Mouse (Mus musculus) myocyte (in vitro differentiated cells): ENCODE results near the gene Kcnmb1. TPM values are rescaled to one million over a fixed set of nuclear protein-coding genes. Genes with fewer than 3 reads are reported as not detected.

Source experiments
- H3K27me3 ChIP-seq: one replicate; pipeline ENCODE4 v1.6.1; 2011; ENCODE audit not compliant: control insufficient read depth, insufficient read depth, insufficient read length
- H3K36me3 ChIP-seq: one replicate; pipeline ENCODE4 v1.6.1; 2011; ENCODE audit not compliant: control insufficient read depth, insufficient read depth
- H3K4me2 ChIP-seq: one replicate; pipeline ENCODE4 v1.6.1; 2011; ENCODE audit warnings: low read depth, control low read depth
- H3K4me3 ChIP-seq: one replicate; pipeline ENCODE4 v1.5.1; 2011; ENCODE audit warnings: mild to moderate bottlenecking, control low read depth, moderate library complexity
- H3K79me2 ChIP-seq: one replicate; pipeline ENCODE4 v1.6.1; 2011; ENCODE audit not compliant: control insufficient read depth, insufficient read depth
- H3ac ChIP-seq: one replicate; pipeline ENCODE4 v1.6.1; 2011; ENCODE audit not compliant: control insufficient read depth, insufficient read length
- CEBPB ChIP-seq: IDR thresholded peaks from 2 replicates; pipeline ENCODE4 v1.6.1; 2011; ENCODE audit warnings: mild to moderate bottlenecking, moderate library complexity; ENCODE audit not compliant: poor library complexity, insufficient read depth, severe bottlenecking
- E2F4 ChIP-seq: IDR thresholded peaks from one replicate; pipeline ENCODE4 v1.6.1; 2011; ENCODE audit warnings: mild to moderate bottlenecking, control low read depth, moderate library complexity; ENCODE audit not compliant: insufficient read depth
- MAX ChIP-seq: IDR thresholded peaks from one replicate; pipeline ENCODE4 v1.6.1; 2011; ENCODE audit warnings: low read depth, mild to moderate bottlenecking, control low read depth
- MYOD1 ChIP-seq, 3 experiments: IDR thresholded peaks; one replicate each; pipeline ENCODE4 v1.6.1; 2011; ENCODE audit warnings: control low read depth in 2 of 3, low read depth in 2 of 3, mild to moderate bottlenecking in 2 of 3, moderate library complexity in 1 of 3; ENCODE audit not compliant: insufficient read length in 2 of 3, control insufficient read depth in 1 of 3
- MYOG ChIP-seq, 3 experiments: IDR thresholded peaks; one replicate each; pipeline ENCODE4 v1.6.1; 2011; ENCODE audit warnings: control low read depth in 2 of 3, low read depth in 2 of 3, mild to moderate bottlenecking in 2 of 3; ENCODE audit not compliant: insufficient read length in 2 of 3, control insufficient read depth in 1 of 3, insufficient read depth in 1 of 3
- POLR2A ChIP-seq: IDR thresholded peaks from one replicate; pipeline ENCODE4 v1.6.1; 2011; ENCODE audit warnings: low read depth, mild to moderate bottlenecking, control low read depth, moderate library complexity; ENCODE audit not compliant: insufficient read length
- POLR2AphosphoS2 ChIP-seq: IDR thresholded peaks from one replicate; pipeline ENCODE4 v1.6.1; 2011; ENCODE audit warnings: low read depth, control low read depth; ENCODE audit not compliant: insufficient read length
- REST ChIP-seq: IDR thresholded peaks from one replicate; pipeline ENCODE4 v1.6.1; 2011; ENCODE audit warnings: mild to moderate bottlenecking, control low read depth, moderate library complexity; ENCODE audit not compliant: insufficient read depth, insufficient read length
- SRF ChIP-seq: IDR thresholded peaks from one replicate; pipeline ENCODE4 v1.6.1; 2011; ENCODE audit warnings: low read depth; ENCODE audit not compliant: control insufficient read depth, insufficient read length
- TCF12 ChIP-seq: IDR thresholded peaks from one replicate; pipeline ENCODE4 v1.6.1; 2011; ENCODE audit warnings: mild to moderate bottlenecking, control low read depth; ENCODE audit not compliant: poor library complexity, insufficient read depth, severe bottlenecking
- TCF3 ChIP-seq: IDR thresholded peaks from one replicate; pipeline ENCODE4 v1.6.1; 2011; ENCODE audit warnings: low read depth, control low read depth; ENCODE audit not compliant: insufficient read length
- USF1 ChIP-seq: IDR thresholded peaks from one replicate; pipeline ENCODE4 v1.6.1; 2011; ENCODE audit warnings: low read depth, mild to moderate bottlenecking, control low read depth, moderate library complexity
- polyA plus RNA-seq: library from polyadenylated mRNA; unstranded; fragments of >200 nt; fragmentation: generic; extraction: Trizol; gene quantifications from one replicate; pipeline ENCODE4 v1.2.1, GENCODE M21; 2012; ENCODE audit warnings: missing spikeins

The Kcnmb1 gene
- polyA plus RNA-seq, 1 experiment, result 0.07 TPM

- H3K79me2 ChIP-seq, result no peaks in the 10 kb centered on the region
- no peaks in the 10 kb centered on the region for H3K27me3 ChIP-seq
- H3K36me3 ChIP-seq, result no peaks in the 10 kb centered on the region
- H3ac ChIP-seq, result no peak overlapping the region
- TF ChIP-seq E2F4, result no peak
- TF ChIP-seq CEBPB, result no peak
- TF ChIP-seq SRF, result no peak
- no peak for TF ChIP-seq REST
- no peak for TF ChIP-seq TCF12
- TF ChIP-seq POLR2A, result no peak
- peak overlapping the region; percentile 86 for H3K4me2 ChIP-seq
- no peak overlapping the region for H3K4me3 ChIP-seq
Observed at GRCm38 (mm10) chr11:33932386-33933111, 30.3 kb upstream of the Kcnmb1 start.

DNA sequence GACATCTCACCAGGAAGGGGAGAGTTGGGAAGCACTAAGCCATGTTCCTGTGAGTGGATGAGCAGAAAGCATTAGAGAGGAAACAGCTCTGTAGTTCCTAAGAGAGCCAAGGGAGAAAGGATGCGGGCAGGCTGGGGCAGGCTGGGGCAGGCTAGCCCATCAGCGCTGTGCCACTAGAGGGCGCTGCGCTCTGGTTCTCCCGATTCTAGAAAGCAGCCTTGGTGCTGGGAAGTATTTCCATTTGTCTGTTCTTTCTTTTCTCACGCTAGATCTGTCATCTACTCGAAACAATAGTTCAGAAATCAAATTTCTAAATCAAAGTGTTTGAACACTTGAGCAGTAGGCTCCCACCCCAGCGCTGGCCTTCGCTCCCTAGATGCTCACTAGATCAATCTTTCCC, 28.5 kb upstream of the Kcnmb1 start:
- no peak overlapping the region for H3K4me3 ChIP-seq
- H3K79me2 ChIP-seq, result no peaks in the 10 kb centered on the region
- TF ChIP-seq USF1 (no peak), SRF (no peak), MAX (no peak), POLR2A (no peak), POLR2AphosphoS2 (no peak), E2F4 (no peak), MYOD1 (IDR thresholded peaks at IDR 0.05; ENCODE audit: control insufficient read depth in 1 of 3, insufficient read length in 2 of 3, low read depth in 2 of 3) (no peak), MYOG (IDR thresholded peaks at IDR 0.05; ENCODE audit: control insufficient read depth in 1 of 3, insufficient read depth in 1 of 3, insufficient read length in 2 of 3, low read depth in 2 of 3) (no peak), TCF3 (no peak), TCF12 (no peak), CEBPB (no peak), REST (no peak)

DNA sequence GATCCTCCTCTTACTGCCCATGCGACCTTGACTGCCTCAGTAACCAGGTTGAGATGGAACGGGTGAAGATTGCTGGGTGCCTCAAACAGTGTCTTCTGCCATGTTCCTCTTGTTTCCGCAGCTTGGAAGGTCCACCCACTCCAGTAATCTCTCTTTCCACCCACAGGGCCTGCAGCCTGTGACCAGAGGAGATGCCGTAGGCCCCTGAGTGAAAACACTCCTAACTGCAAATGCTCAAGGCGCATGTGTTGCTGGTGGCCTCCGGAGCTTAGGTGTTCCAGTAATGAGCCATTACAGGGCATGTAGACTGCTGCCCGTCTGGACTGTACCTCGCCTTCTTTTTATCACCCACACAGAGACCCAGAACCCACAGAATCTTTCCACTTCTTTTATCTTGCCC, 25.2 kb upstream of the Kcnmb1 start:
- no peaks in the 10 kb centered on the region for H3K27me3 ChIP-seq
- H3K36me3 ChIP-seq, result no peaks in the 10 kb centered on the region
- H3K4me3 ChIP-seq, result no peak overlapping the region
- no peak overlapping the region for H3ac ChIP-seq
- no peaks in the 10 kb centered on the region for H3K79me2 ChIP-seq
- no peak overlapping the region for H3K4me2 ChIP-seq
- TF ChIP-seq MYOG (IDR thresholded peaks at IDR 0.05; ENCODE audit: control insufficient read depth in 1 of 3, insufficient read depth in 1 of 3, insufficient read length in 2 of 3, low read depth in 2 of 3) (no peak), CEBPB (no peak), SRF (no peak), TCF3 (no peak), USF1 (no peak), MYOD1 (IDR thresholded peaks at IDR 0.05; ENCODE audit: control insufficient read depth in 1 of 3, insufficient read length in 2 of 3, low read depth in 2 of 3) (no peak), MAX (no peak), TCF12 (no peak), REST (no peak), E2F4 (no peak), POLR2AphosphoS2 (no peak), POLR2A (no peak)

More for the DNA sequence above, 28.5 kb upstream of the Kcnmb1 start:
- Histone ChIP-seq H3ac (no peak overlapping the region), H3K36me3 (no peaks in the 10 kb centered on the region), H3K27me3 (no peaks in the 10 kb centered on the region), H3K4me2 (no peak overlapping the region)

- Histone ChIP-seq H3ac (no peak overlapping the region), H3K79me2 (no peaks in the 10 kb centered on the region), H3K4me2 (no peak overlapping the region), H3K36me3 (no peaks in the 10 kb centered on the region), H3K27me3 (no peaks in the 10 kb centered on the region), H3K4me3 (no peak overlapping the region)
- no peak for TF ChIP-seq MYOG (IDR thresholded peaks at IDR 0.05; ENCODE audit: control insufficient read depth in 1 of 3, insufficient read depth in 1 of 3, insufficient read length in 2 of 3, low read depth in 2 of 3)
- no peak for TF ChIP-seq MAX
Observed at GRCm38 (mm10) chr11:33938561-33939274, 24.1 kb upstream of the Kcnmb1 start.

DNA sequence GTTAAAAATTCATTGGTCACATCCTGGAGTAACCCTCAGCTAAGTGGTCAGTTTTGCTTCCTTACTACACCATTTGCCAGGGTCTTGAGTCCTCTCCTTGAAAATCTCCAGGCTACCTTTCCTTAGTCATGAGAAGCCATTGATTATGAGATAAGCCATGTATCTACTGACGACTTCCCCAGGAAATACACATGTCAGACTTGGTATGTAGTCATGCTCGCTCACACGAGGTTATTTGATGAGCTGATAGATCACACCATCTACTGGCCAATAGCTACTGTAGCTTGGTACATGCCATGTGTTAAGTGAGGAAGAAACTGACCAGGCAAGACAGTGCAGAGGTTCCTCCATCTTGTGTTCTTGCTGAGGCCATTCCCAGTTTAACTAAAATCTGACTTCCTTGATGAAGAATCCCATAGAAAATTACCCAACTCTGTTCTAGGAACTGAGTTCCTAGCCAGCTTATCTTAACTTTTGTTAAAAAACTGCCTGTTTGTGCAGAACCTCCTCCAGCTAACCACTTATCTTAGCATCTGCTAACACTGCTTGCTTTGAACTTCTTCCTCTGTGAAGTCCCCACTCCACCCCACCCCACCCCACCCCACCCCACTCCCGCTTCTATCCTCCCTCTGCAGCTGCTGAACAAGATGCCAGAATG, 23.2 kb upstream of the Kcnmb1 start:
- no peaks in the 10 kb centered on the region for H3K27me3 ChIP-seq
- no peak for TF ChIP-seq POLR2A
- no peak for TF ChIP-seq E2F4
- TF ChIP-seq MYOD1 (IDR thresholded peaks at IDR 0.05; ENCODE audit: control insufficient read depth in 1 of 3, insufficient read length in 2 of 3, low read depth in 2 of 3), result no peak
- no peak for TF ChIP-seq MAX
- no peak for TF ChIP-seq CEBPB
- TF ChIP-seq MYOG (IDR thresholded peaks at IDR 0.05; ENCODE audit: control insufficient read depth in 1 of 3, insufficient read depth in 1 of 3, insufficient read length in 2 of 3, low read depth in 2 of 3), result no peak
- TF ChIP-seq SRF, result no peak
- TF ChIP-seq TCF12, result no peak
- no peak for TF ChIP-seq USF1
- no peak for TF ChIP-seq TCF3
- no peak for TF ChIP-seq POLR2AphosphoS2
- no peak for TF ChIP-seq REST
- H3ac ChIP-seq, result no peak overlapping the region
- H3K36me3 ChIP-seq, result no peaks in the 10 kb centered on the region
- H3K4me2 ChIP-seq, result no peak overlapping the region
- H3K79me2 ChIP-seq, result no peaks in the 10 kb centered on the region
- H3K4me3 ChIP-seq, result no peak overlapping the region
